Mouse (Mus musculus) liver, postnatal 0 days (tissue): ENCODE data around the gene Scly. TPM values are rescaled to one million over a fixed set of nuclear protein-coding genes. Genes with fewer than 3 reads are reported as not detected.
A peak's percentile ranks its signal among the peaks of the same experiment; 100 is the strongest.

Experiments used
- ATAC-seq: fragments of 200-750 bp; cut with Nextera tagmentation; 2 replicates; pipeline ENCODE4 v1.8.0; 2017; ENCODE audit warnings: mild to moderate bottlenecking, moderate library complexity
- DNase-seq: peaks from one replicate; pipeline ENCODE4 v3.0.0-alpha.2; 2016
- H3K27ac ChIP-seq: fragments of 300-500 bp; sonication (generic); 2 replicates; pipeline ENCODE4 v1.5.1; 2014; ENCODE audit warnings: antibody characterized with exemption, moderate library complexity, mild to moderate bottlenecking, low read depth
- H3K27me3 ChIP-seq: fragments of 300-500 bp; sonication (generic); 2 replicates; pipeline ENCODE4 v1.6.1; 2014; ENCODE audit warnings: low read length, control low read depth, mixed read lengths; ENCODE audit not compliant: insufficient read depth
- H3K36me3 ChIP-seq: fragments of 300-500 bp; sonication (generic); replicated peaks from 2 replicates; pipeline ENCODE4 v1.6.1; 2014; ENCODE audit warnings: mild to moderate bottlenecking, control low read depth, low read length, moderate library complexity, mixed read lengths; ENCODE audit not compliant: insufficient read depth
- H3K4me1 ChIP-seq: fragments of 300-500 bp; sonication (generic); 2 replicates; pipeline ENCODE4 v1.6.1; 2014; ENCODE audit warnings: antibody characterized with exemption, mild to moderate bottlenecking, control low read depth; ENCODE audit not compliant: insufficient read depth
- H3K4me2 ChIP-seq: fragments of 300-500 bp; sonication (generic); 2 replicates; pipeline ENCODE4 v1.6.1; 2014; ENCODE audit warnings: low read depth, mild to moderate bottlenecking, low read length, moderate library complexity, mixed read lengths
- H3K4me3 ChIP-seq: fragments of 300-500 bp; sonication (generic); 2 replicates; pipeline ENCODE4 v1.5.1; 2014; ENCODE audit warnings: low read depth, low read length
- H3K9ac ChIP-seq: fragments of 300-500 bp; sonication (generic); replicated peaks from 2 replicates; pipeline ENCODE4 v1.6.1; 2014; ENCODE audit warnings: mild to moderate bottlenecking, moderate library complexity
- H3K9me3 ChIP-seq: fragments of 300-500 bp; sonication (generic); 2 replicates; pipeline ENCODE4 v1.6.1; 2016; ENCODE audit warnings: mild to moderate bottlenecking, control low read depth, low read length, mixed read lengths
- CTCF ChIP-seq: sonication (generic); IDR thresholded peaks from 2 replicates; pipeline ENCODE4 v1.5.1; 2016; ENCODE audit warnings: antibody characterized with exemption, low read depth
- EP300 ChIP-seq: IDR thresholded peaks from 2 replicates; pipeline ENCODE4 v1.6.1; 2016; ENCODE audit warnings: antibody characterized with exemption, low read depth, mild to moderate bottlenecking
- WGBS: fragments of 180-500 bp; shearing (Covaris S2); extraction: QIAGEN DNeasy Blood & Tissue Kit; methylation state at CpG from one replicate; pipeline ENCODE4 v1.1.7; 2014; ENCODE audit not compliant: insufficient replicate concordance; 5-methylcytosine and 5-hydroxymethylcytosine counted together
- polyA plus RNA-seq: library from polyadenylated mRNA; unstranded; fragments of >200 nt; fragmentation: Nextera tagmentation; extraction: Ambion mirVana; gene quantifications from 2 replicates; pipeline ENCODE4 v1.2.1, GENCODE M21; 2015

Gene Scly
- polyA plus RNA-seq, 1 experiment from 2014 or later: 26.5 TPM

DNA sequence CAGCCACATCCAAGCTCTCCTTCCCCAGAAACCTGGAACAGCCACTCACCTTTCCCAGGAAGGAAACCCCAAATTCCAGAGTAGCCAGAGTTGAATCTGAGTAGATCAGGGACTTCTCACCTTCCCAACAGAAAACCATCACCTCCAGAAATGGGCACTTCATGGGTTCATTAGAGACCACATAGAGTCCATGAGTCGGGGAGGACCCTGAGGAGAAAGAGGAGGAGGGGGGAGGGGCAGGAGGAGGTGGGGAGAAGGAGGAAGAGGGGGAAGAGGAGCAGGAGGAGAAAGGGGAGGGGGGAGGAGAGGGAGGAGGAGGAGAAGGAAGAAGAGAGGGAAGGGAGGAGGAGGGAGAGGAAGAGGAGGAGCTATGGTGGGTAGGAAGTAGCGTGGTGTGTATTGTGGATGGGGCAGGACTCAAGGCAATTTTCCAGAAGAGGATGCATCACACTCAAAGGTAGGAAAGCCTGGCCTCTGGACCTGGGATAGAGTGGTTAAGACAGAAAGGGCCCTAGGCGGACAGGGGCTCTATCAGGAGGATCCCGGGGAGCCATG lies 27.4 kb downstream of the Scly start:
- 41% methylated on average over 3 of the region's 4 CpGs for WGBS
- H3K9ac ChIP-seq: no peak overlapping the region
- no peaks in the 10 kb centered on the region for H3K27me3 ChIP-seq
- H3K4me2 ChIP-seq: no peak overlapping the region
- TF ChIP-seq EP300: no peak
- TF ChIP-seq CTCF: no peak
- DNase-seq (no peak), ATAC-seq (no peak)
- H3K36me3 ChIP-seq: no peaks in the 10 kb centered on the region
- H3K27ac ChIP-seq: no peak overlapping the region
- no peak overlapping the region for H3K4me3 ChIP-seq
- H3K9me3 ChIP-seq: no peaks in the 10 kb centered on the region
- no peaks in the 10 kb centered on the region; the same call in 1 of the 2 replicates for H3K4me1 ChIP-seq

DNA sequence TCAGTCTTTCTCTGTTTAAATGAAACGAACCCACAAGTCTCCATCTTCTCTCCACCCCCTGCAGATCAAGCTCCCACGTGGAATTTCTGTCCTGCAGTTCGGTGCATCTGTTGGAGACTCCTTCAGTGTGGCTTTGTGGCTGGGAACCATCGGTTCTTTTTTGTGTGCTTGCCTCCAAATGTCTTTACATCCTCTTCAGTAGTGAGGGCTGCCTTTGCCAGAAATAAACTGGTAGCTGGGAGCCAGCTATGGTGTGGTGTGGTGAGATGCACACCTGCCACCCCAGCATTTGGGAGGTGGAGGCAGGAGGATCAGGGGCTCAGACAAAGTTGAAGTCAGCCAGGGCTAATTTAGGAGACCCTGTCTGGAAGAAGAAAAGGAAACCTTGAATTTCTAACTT lies 34.0 kb downstream of the Scly start:
- H3K4me3 ChIP-seq: no peak overlapping the region
- DNase-seq: no peak
- no peak overlapping the region for H3K4me2 ChIP-seq
- no peaks in the 10 kb centered on the region for H3K9me3 ChIP-seq
- no peaks in the 10 kb centered on the region for H3K36me3 ChIP-seq
- H3K9ac ChIP-seq: no peak overlapping the region
- ATAC-seq: no peak
- no peaks in the 10 kb centered on the region for H3K27me3 ChIP-seq
- WGBS: 55% methylated on average over 4 of the region's 4 CpGs
- no peaks in the 10 kb centered on the region for H3K4me1 ChIP-seq
- no peak overlapping the region for H3K27ac ChIP-seq
- no peak for TF ChIP-seq EP300
- no peak for TF ChIP-seq CTCF

DNA sequence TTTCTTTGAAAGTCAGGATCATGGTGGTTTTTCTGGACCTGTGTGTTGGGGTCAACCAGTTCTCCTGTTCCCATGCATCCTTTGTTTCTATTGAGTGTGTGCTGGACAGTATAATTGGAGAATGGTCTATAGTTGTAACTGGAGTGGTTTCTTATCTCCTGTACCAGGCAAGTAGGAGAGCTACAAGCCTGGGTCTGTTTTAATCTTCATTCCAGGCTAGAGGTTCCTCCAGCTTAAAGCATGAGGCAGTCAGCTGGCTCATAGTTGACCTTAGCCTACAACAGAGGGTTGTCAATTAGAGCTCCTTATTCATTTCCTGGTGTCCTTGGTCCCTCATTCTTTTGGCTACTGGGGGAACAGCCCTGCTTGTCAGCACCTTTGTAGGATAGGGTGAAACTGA lies 35.4 kb downstream of the Scly start:
- no peak overlapping the region for H3K27ac ChIP-seq
- no peaks in the 10 kb centered on the region for H3K27me3 ChIP-seq
- ATAC-seq (no peak), DNase-seq (no peak)
- no peaks in the 10 kb centered on the region for H3K4me1 ChIP-seq
- no peak overlapping the region for H3K9ac ChIP-seq
- no peaks in the 10 kb centered on the region for H3K36me3 ChIP-seq
- TF ChIP-seq CTCF: no peak
- no peak for TF ChIP-seq EP300
- H3K9me3 ChIP-seq: no peaks in the 10 kb centered on the region
- no peak overlapping the region for H3K4me2 ChIP-seq
- H3K4me3 ChIP-seq: no peak overlapping the region

DNA sequence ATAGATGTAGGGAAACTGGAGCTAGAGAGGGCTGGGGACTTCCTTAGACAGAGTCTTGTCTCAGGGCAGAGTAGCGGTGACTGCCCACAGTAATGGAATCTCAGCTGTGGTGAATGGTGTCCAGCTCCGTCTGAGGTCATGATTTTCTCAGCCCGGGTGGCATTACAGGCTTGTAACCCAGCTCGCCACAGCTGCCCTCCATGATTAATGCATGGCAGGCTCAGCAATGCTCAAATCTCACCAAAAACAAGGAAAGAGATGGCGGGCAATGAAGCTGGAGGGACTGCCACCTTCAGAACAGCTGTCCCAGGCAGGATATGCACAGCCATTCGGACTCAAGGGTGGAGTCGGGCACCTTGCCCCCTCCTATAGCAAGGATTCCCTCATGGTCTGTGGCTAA lies 39.2 kb downstream of the Scly start:
- H3K4me2 ChIP-seq: no peak overlapping the region
- DNase-seq: no peak
- H3K4me1 ChIP-seq: no peaks in the 10 kb centered on the region
- peaks cover under 1% of the 10 kb centered on the region; the same call in 1 of the 2 replicates for H3K27me3 ChIP-seq
- ATAC-seq: no peak
- 71% methylated on average over 7 of the region's 7 CpGs for WGBS
- H3K27ac ChIP-seq: no peak overlapping the region
- H3K9me3 ChIP-seq: no peaks in the 10 kb centered on the region
- H3K4me3 ChIP-seq: no peak overlapping the region
- TF ChIP-seq EP300 (no peak), CTCF (no peak)
- no peaks in the 10 kb centered on the region for H3K36me3 ChIP-seq
- no peak overlapping the region for H3K9ac ChIP-seq

DNA sequence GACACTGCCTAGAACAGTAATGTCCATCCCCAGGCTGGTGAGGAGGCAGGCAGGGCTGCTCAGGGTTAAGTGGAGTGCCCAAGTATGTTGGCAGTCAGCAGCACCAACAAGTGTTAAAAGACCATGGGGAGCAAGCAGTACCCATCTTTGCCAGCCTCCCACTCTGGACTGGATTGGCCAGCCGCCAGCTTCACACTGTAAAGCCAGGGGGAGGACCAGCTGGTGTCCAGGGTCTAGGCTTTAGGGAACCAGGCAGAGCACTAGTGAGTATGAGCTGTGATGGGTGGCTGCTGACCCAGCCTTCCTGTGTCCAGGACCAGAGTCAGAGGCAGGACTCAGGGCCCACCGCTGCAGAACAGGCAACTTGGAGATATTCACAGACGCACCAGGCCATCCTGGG lies 45.9 kb downstream of the Scly start:
- Histone ChIP-seq H3K36me3 (no peaks in the 10 kb centered on the region), H3K9ac (no peak overlapping the region), H3K4me2 (no peak overlapping the region), H3K27me3 (peaks cover 46% of the 10 kb centered on the region), H3K9me3 (no peaks in the 10 kb centered on the region), H3K4me3 (no peak overlapping the region), H3K27ac (no peak overlapping the region), H3K4me1 (no peaks in the 10 kb centered on the region)
- ATAC-seq (no peak), DNase-seq (no peak)
- WGBS: 77% methylated on average over 3 of the region's 3 CpGs
- TF ChIP-seq EP300: no peak
- no peak for TF ChIP-seq CTCF

DNA sequence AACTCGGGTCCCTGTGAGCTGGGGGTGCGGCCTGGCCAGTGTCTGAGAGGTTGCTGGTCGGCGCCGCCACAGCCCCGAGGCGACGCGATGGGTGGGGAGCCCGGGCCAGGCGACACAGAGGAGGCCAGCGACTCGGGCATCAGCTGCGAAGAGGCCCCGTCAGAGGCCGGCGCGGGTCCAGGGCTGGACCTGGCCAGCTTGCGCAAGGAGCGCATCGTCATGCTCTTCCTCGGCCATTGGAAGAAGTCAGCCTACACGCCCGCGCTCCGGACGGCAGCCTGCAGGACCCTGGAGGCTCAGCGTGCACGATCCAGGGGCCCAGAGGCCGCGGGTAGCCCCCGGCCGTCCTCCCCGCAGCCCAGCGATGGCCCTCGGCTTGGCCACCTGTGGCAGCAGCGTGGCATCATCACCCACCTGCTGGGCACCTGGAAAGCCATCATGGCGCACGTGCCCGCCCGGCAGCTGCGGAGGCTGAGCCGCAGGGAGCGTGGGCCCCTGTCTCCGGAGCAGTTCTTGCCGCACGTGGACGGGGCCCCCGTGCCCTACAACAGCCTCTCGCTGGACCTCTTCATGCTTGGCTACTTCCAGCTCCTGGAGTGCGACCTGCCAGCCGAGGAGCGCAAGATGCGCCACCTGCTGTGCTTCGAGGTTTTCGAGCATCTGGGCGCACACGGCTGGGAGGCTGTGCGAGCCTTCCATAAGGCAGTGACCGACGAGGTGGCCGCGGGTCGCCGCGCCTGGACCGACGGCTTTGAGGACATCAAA lies 47.0 kb downstream of the Scly start:
- H3K4me3 ChIP-seq: no peak overlapping the region
- WGBS: 5% methylated on average over 59 of the region's 68 CpGs
- no peak overlapping the region for H3K4me2 ChIP-seq

DNA sequence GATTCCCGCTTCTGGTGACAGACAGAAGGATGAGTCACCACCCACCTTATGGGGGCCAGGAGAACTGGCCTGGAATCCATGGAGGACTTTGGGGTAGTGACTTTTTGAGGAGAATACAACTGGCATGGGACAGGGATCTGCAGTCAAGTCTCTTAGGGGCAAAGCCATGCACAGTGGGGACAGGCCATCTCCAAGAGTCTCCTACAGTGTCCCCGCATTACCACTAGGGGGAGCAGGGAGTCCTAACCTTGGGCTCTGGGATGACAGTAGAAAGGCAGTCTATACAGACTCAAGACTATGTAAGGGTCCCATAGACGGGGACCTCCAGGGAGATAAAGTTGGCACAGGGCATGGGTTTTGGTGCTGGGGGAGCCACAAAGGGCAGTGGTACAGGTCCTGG lies 48.8 kb downstream of the Scly start:
- WGBS: 28% methylated on average over 3 of the region's 3 CpGs
- peak; percentile 59; the same call in 1 of the 2 replicates for ATAC-seq
- DNase-seq: peak; percentile 73
- H3K4me2 ChIP-seq: no peak overlapping the region
- no peak overlapping the region for H3K9ac ChIP-seq
- peak; percentile 96 for TF ChIP-seq CTCF
- TF ChIP-seq EP300: no peak
- H3K4me3 ChIP-seq: no peak overlapping the region
- H3K36me3 ChIP-seq: no peaks in the 10 kb centered on the region
- H3K9me3 ChIP-seq: no peaks in the 10 kb centered on the region
- H3K4me1 ChIP-seq: no peaks in the 10 kb centered on the region
- peaks cover 46% of the 10 kb centered on the region for H3K27me3 ChIP-seq
- no peak overlapping the region for H3K27ac ChIP-seq

More for the DNA sequence above, 47.0 kb downstream of the Scly start:
- no peaks in the 10 kb centered on the region for H3K9me3 ChIP-seq
- no peak overlapping the region for H3K27ac ChIP-seq
- DNase-seq: peak; percentile 29
- no peaks in the 10 kb centered on the region for H3K36me3 ChIP-seq
- peaks cover 46% of the 10 kb centered on the region for H3K27me3 ChIP-seq
- no peak overlapping the region for H3K9ac ChIP-seq
- peak; percentile 29 for ATAC-seq
- H3K4me1 ChIP-seq: no peaks in the 10 kb centered on the region
- TF ChIP-seq EP300: no peak
- peak; percentile 29; the same call in 1 of the 2 replicates for TF ChIP-seq CTCF
